Mouse (Mus musculus): Measurements from ENCODE around the gene Cald1. TPM values are rescaled to one million over a fixed set of nuclear protein-coding genes. Genes with fewer than 3 reads are reported as not detected.
A peak's percentile ranks its signal among the peaks of the same experiment; 100 is the strongest.

Cald1 gene
- polyA plus RNA-seq, 1 experiment = 4.4 TPM

DNA sequence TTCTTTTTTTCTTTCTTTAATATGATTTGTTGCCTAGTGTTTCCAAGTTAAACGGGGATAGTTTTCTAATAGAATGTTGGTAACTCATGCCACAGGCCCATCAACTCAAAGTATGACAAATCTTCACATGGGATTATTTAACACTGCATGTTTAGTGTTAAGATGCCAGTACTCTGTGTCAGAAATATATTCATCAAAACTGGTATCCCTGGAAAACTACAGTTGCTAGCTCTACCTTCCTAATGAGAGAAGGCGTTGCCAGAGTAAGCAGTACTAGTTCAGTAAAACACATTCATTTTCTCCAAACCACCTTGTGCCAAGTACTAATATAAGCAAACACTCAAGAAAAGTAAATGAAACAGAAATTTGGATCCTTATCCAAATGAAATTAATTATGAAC, 171.7 kb downstream of the Cald1 start:
- Histone ChIP-seq H3K4me3 (ENCODE audit: control insufficient read depth, insufficient read depth, low read length) (no peak overlapping the region), H3K27me3 (ENCODE audit: control insufficient read depth, insufficient read depth, low read length) (no peaks in the 10 kb centered on the region), H3K36me3 (ENCODE audit: control insufficient read depth, insufficient read depth, low read length) (no peaks in the 10 kb centered on the region), H3K27ac (ENCODE audit: control insufficient read depth, insufficient read depth, low read length) (no peak overlapping the region), H3K4me1 (replicated peaks; ENCODE audit: control insufficient read depth, insufficient read depth, low read length) (no peaks in the 10 kb centered on the region)
- no peak for TF ChIP-seq POLR2A (IDR thresholded peaks at IDR 0.05; ENCODE audit: control insufficient read depth, extremely low read depth, insufficient read depth, low read length, poor library complexity)
- no peak for TF ChIP-seq CTCF (IDR thresholded peaks at IDR 0.05; ENCODE audit: borderline replicate concordance, control insufficient read depth, extremely low read depth, insufficient read depth, low read length, poor library complexity)
- WGBS = 95% methylated on average over 2 of the region's 2 CpGs
- no peak for DNase-seq

GRCm38 (mm10) chr6:34770491-34770890, 172.2 kb downstream of the Cald1 start:
- Histone ChIP-seq H3K27me3 (ENCODE audit: control insufficient read depth, insufficient read depth, low read length) (no peaks in the 10 kb centered on the region), H3K27ac (ENCODE audit: control insufficient read depth, insufficient read depth, low read length) (no peak overlapping the region), H3K36me3 (ENCODE audit: control insufficient read depth, insufficient read depth, low read length) (no peaks in the 10 kb centered on the region), H3K4me1 (replicated peaks; ENCODE audit: control insufficient read depth, insufficient read depth, low read length) (no peaks in the 10 kb centered on the region), H3K4me3 (ENCODE audit: control insufficient read depth, insufficient read depth, low read length) (no peak overlapping the region)
- DNase-seq = no peak
- TF ChIP-seq POLR2A (IDR thresholded peaks at IDR 0.05; ENCODE audit: control insufficient read depth, extremely low read depth, insufficient read depth, low read length, poor library complexity) (no peak), CTCF (IDR thresholded peaks at IDR 0.05; ENCODE audit: borderline replicate concordance, control insufficient read depth, extremely low read depth, insufficient read depth, low read length, poor library complexity) (no peak)
- WGBS = 84% methylated on average over 6 of the region's 6 CpGs

DNA sequence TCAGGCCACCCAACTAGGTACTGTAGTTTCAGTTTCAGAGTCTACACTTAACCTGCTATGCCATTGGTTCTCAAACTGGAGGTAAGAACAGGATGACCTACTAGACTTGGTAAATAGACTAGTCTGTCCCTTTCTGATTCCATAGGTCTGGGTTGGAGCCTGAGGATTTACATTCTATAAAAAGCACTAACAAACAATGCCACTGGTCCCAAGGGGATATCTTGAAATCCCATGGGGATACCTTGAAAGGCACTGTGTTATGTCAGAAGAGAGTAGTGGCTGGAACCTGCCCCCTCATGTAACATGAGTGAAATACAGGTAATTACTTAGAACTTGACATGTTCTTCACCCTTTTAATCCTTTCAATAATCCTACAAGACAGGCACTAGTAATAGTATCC, 178.1 kb downstream of the Cald1 start:
- DNase-seq = no peak
- Histone ChIP-seq H3K4me3 (ENCODE audit: control insufficient read depth, insufficient read depth, low read length) (no peak overlapping the region), H3K36me3 (ENCODE audit: control insufficient read depth, insufficient read depth, low read length) (no peaks in the 10 kb centered on the region), H3K27ac (ENCODE audit: control insufficient read depth, insufficient read depth, low read length) (no peak overlapping the region), H3K4me1 (replicated peaks; ENCODE audit: control insufficient read depth, insufficient read depth, low read length) (no peaks in the 10 kb centered on the region; the same call in 1 of the 2 replicates), H3K27me3 (ENCODE audit: control insufficient read depth, insufficient read depth, low read length) (no peaks in the 10 kb centered on the region)
- TF ChIP-seq CTCF (IDR thresholded peaks at IDR 0.05; ENCODE audit: borderline replicate concordance, control insufficient read depth, extremely low read depth, insufficient read depth, low read length, poor library complexity) (no peak), POLR2A (IDR thresholded peaks at IDR 0.05; ENCODE audit: control insufficient read depth, extremely low read depth, insufficient read depth, low read length, poor library complexity) (no peak)

GRCm38 (mm10) chr6:34777094-34777493, 178.8 kb downstream of the Cald1 start:
- 92% methylated on average over 2 of the region's 2 CpGs for WGBS
- TF ChIP-seq CTCF (IDR thresholded peaks at IDR 0.05; ENCODE audit: borderline replicate concordance, control insufficient read depth, extremely low read depth, insufficient read depth, low read length, poor library complexity) (no peak), POLR2A (IDR thresholded peaks at IDR 0.05; ENCODE audit: control insufficient read depth, extremely low read depth, insufficient read depth, low read length, poor library complexity) (no peak)
- Histone ChIP-seq H3K36me3 (ENCODE audit: control insufficient read depth, insufficient read depth, low read length) (no peaks in the 10 kb centered on the region), H3K27me3 (ENCODE audit: control insufficient read depth, insufficient read depth, low read length) (no peaks in the 10 kb centered on the region), H3K27ac (ENCODE audit: control insufficient read depth, insufficient read depth, low read length) (no peak overlapping the region), H3K4me3 (ENCODE audit: control insufficient read depth, insufficient read depth, low read length) (no peak overlapping the region), H3K4me1 (replicated peaks; ENCODE audit: control insufficient read depth, insufficient read depth, low read length) (no peaks in the 10 kb centered on the region; the same call in 1 of the 2 replicates)
- DNase-seq = no peak

DNA sequence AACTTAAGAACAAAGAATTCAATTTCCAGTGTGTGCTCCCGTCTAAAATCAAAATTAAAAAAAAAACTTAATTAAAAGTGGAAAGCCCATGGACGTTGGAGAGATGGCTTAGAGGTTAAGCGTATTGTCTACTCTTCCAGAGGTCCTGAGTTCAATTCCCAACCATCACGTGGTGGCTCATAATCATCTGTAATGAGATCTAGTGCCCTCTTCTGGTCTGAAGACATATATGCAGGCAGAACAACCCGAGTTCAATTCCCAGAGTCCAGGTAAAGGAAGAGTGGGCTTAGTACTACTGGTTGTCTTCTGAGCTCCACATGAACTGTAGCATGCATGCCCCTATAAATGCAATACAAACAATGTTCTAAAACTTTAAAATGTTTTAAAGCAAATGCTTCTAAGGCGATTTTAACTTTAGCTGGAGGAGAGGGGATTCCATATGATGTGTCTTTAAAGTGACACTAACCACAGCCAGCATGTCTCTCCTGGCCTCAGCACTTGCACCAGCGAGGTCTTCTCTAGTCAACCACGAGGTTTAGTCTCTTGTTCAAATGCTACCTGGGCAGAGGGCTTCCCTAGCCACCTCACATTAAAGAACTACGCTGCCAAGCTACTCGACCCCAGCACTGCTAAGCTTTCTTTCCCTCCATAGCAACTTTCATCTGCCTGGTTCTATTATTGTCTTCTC, 179.8 kb downstream of the Cald1 start:
- no peak for TF ChIP-seq CTCF (IDR thresholded peaks at IDR 0.05; ENCODE audit: borderline replicate concordance, control insufficient read depth, extremely low read depth, insufficient read depth, low read length, poor library complexity)
- TF ChIP-seq POLR2A (IDR thresholded peaks at IDR 0.05; ENCODE audit: control insufficient read depth, extremely low read depth, insufficient read depth, low read length, poor library complexity) = no peak
- Histone ChIP-seq H3K4me1 (replicated peaks; ENCODE audit: control insufficient read depth, insufficient read depth, low read length) (no peaks in the 10 kb centered on the region; the same call in 1 of the 2 replicates), H3K27me3 (ENCODE audit: control insufficient read depth, insufficient read depth, low read length) (no peaks in the 10 kb centered on the region), H3K4me3 (ENCODE audit: control insufficient read depth, insufficient read depth, low read length) (no peak overlapping the region), H3K36me3 (ENCODE audit: control insufficient read depth, insufficient read depth, low read length) (no peaks in the 10 kb centered on the region), H3K27ac (ENCODE audit: control insufficient read depth, insufficient read depth, low read length) (no peak overlapping the region)
- no peak for DNase-seq
- 85% methylated on average over 10 of the region's 10 CpGs for WGBS

- H3K4me1 ChIP-seq (replicated peaks; ENCODE audit: control insufficient read depth, insufficient read depth, low read length) = no peaks in the 10 kb centered on the region; the same call in 1 of the 2 replicates
- no peaks in the 10 kb centered on the region for H3K27me3 ChIP-seq (ENCODE audit: control insufficient read depth, insufficient read depth, low read length)
- H3K4me3 ChIP-seq (ENCODE audit: control insufficient read depth, insufficient read depth, low read length) = peak within 1 kb of the TSS; percentile 88
- under 1% methylated on average over 80 of the region's 81 CpGs for WGBS
- TF ChIP-seq CTCF (IDR thresholded peaks at IDR 0.05; ENCODE audit: borderline replicate concordance, control insufficient read depth, extremely low read depth, insufficient read depth, low read length, poor library complexity) (peak; percentile 39; the same call in 1 of the 2 replicates), POLR2A (IDR thresholded peaks at IDR 0.05; ENCODE audit: control insufficient read depth, extremely low read depth, insufficient read depth, low read length, poor library complexity) (peak; percentile 81)
- H3K36me3 ChIP-seq (ENCODE audit: control insufficient read depth, insufficient read depth, low read length) = no peaks in the 10 kb centered on the region
- peak within 1 kb of the TSS; percentile 81 for H3K27ac ChIP-seq (ENCODE audit: control insufficient read depth, insufficient read depth, low read length)
- peak; percentile 95 for DNase-seq
These were observed 182.1 kb downstream of the Cald1 start, which contains the start of gene Agbl3 for GRCm38 (mm10) chr6:34780231-34780942. Gene Agbl3, plus strand, starts transcription at chr6:34780432.
